Mouse (Mus musculus) ES-E14 (cell line): ENCODE measurements around the gene Calhm3. TPM values are rescaled to one million over a fixed set of nuclear protein-coding genes. Genes with fewer than 3 reads are reported as not detected.

Experiments
- DNase-seq: peaks from one replicate; pipeline ENCODE4 v3.0.0-alpha.2; 2013; ENCODE audit warnings: low read depth, low spot score
- H3K27ac ChIP-seq: 2 replicates; pipeline ENCODE4 v1.5.1; 2012; ENCODE audit warnings: low read depth, mild to moderate bottlenecking, low read length, moderate library complexity, mixed read lengths; ENCODE audit not compliant: poor library complexity, insufficient read depth, severe bottlenecking
- H3K36me3 ChIP-seq: 2 replicates; pipeline ENCODE4 v1.6.1; 2012; ENCODE audit warnings: mild to moderate bottlenecking, low read length, moderate library complexity, mixed read lengths; ENCODE audit not compliant: control insufficient read depth, poor library complexity, insufficient read depth, severe bottlenecking
- H3K4me1 ChIP-seq, 2 experiments: fragments of 150-350 bp in 1 of 2; sonication (generic) in 1 of 2; 2 replicates each; pipeline ENCODE4 v1.6.1; 2012; ENCODE audit warnings: low read length in 2 of 2, mild to moderate bottlenecking in 1 of 2, mixed read lengths in 1 of 2; ENCODE audit not compliant: control insufficient read depth in 2 of 2, insufficient read depth in 2 of 2, poor library complexity in 1 of 2
- H3K4me3 ChIP-seq, 2 experiments: fragments of 150-350 bp in 1 of 2; sonication (generic) in 1 of 2; 2 replicates each; pipeline ENCODE4 v1.5.1; 2012; ENCODE audit warnings: low read length in 2 of 2, low read depth in 1 of 2, mild to moderate bottlenecking in 1 of 2, mixed read lengths in 1 of 2; ENCODE audit not compliant: insufficient read depth in 1 of 2, poor library complexity in 1 of 2, severe bottlenecking in 1 of 2
- H3K9ac ChIP-seq: 2 replicates; pipeline ENCODE4 v1.6.1; 2012; ENCODE audit warnings: low read depth, mild to moderate bottlenecking, low read length, mixed read lengths; ENCODE audit not compliant: poor library complexity, insufficient read depth, severe bottlenecking
- H3K9me3 ChIP-seq: fragments of 150-350 bp; sonication (generic); 2 replicates; pipeline ENCODE4 v1.6.1; 2012; ENCODE audit warnings: low read depth, mild to moderate bottlenecking, low read length; ENCODE audit not compliant: control insufficient read depth, insufficient read depth
- CHD2 ChIP-seq: IDR thresholded peaks from 2 replicates; pipeline ENCODE4 v1.6.1; 2014; ENCODE audit warnings: mild to moderate bottlenecking, low read depth, low read length, inconsistent platforms
- HCFC1 ChIP-seq: IDR thresholded peaks from 2 replicates; pipeline ENCODE4 v1.6.1; 2012; ENCODE audit warnings: low read length, inconsistent platforms, borderline replicate concordance; ENCODE audit not compliant: insufficient read depth
- MAFK ChIP-seq: IDR thresholded peaks from 2 replicates; pipeline ENCODE4 v1.6.1; 2014; ENCODE audit warnings: mild to moderate bottlenecking, low read depth, low read length, inconsistent platforms; ENCODE audit not compliant: insufficient read depth
- ZC3H11A ChIP-seq: IDR thresholded peaks from 2 replicates; pipeline ENCODE4 v1.6.1; 2012; ENCODE audit warnings: low read depth, mild to moderate bottlenecking, inconsistent platforms, low read length, borderline replicate concordance
- ZNF384 ChIP-seq: IDR thresholded peaks from 2 replicates; pipeline ENCODE4 v1.6.1; 2012; ENCODE audit warnings: low read depth, low read length, inconsistent platforms
- in situ Hi-C, 2 experiments: fragments of 600-800 bp; cut with MboI; formaldehyde crosslinking; loops; one replicate each; pipeline ENCODE4 v1.15.1; 2025; ENCODE audit warnings: low sequenced_read_pairs in 2 of 2, inconsistent platforms in 1 of 2; ENCODE audit not compliant: unreplicated experiment in 2 of 2
- total RNA-seq: library from RNA; depleted of rRNA; stranded (reverse); fragments of 300-350 nt; gene quantifications from 2 replicates; pipeline ENCODE4 v1.2.3, GENCODE M21; 2012

Calhm3 gene
- total RNA-seq, 1 experiment = 2.8 TPM

DNA sequence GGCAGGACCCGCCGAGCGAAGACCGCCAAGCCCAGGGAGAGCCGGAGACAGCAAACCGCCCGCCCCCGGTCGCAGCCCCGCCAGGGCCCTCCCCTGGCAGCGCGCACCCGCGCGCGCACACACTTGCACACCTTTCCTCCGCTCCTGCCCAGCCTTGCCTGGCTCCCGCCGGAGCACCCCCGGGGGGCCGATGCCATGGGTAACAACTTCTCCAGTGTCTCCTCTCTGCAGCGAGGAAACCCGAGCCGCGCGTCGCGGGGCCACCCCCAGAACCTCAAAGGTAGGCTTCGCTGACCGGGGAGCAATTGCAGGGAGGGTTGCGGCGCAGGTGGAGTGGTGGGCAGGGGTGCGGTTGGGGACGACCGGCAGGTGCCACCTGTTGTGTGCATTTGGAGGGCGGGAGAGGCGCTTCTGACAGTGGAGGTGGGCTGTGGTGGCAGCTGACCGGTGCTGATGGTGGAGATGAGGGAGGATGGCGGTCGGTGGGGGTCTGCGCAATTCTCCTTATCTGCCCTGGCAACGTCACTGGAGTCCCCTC lies 21.8 kb upstream of the Calhm3 start:
- Histone ChIP-seq H3K27ac (0 out of 2 replicates have a peak overlapping the region, but pooled peaks have one; percentile 61), H3K4me3 (peak overlapping the region; percentile 72 to 96), H3K4me1 (peaks cover 0 to 16% of the 10 kb centered on the region in 2 experiments; a peak in 3 of 4 replicates), H3K36me3 (no peaks in the 10 kb centered on the region), H3K9me3 (no peaks in the 10 kb centered on the region), H3K9ac (peak overlapping the region; percentile 72)
- TF ChIP-seq CHD2 (no peak), HCFC1 (peak; percentile 49; the same call in 1 of the 2 replicates)
- in situ Hi-C loops = no loop called here
- no peak for DNase-seq

DNA sequence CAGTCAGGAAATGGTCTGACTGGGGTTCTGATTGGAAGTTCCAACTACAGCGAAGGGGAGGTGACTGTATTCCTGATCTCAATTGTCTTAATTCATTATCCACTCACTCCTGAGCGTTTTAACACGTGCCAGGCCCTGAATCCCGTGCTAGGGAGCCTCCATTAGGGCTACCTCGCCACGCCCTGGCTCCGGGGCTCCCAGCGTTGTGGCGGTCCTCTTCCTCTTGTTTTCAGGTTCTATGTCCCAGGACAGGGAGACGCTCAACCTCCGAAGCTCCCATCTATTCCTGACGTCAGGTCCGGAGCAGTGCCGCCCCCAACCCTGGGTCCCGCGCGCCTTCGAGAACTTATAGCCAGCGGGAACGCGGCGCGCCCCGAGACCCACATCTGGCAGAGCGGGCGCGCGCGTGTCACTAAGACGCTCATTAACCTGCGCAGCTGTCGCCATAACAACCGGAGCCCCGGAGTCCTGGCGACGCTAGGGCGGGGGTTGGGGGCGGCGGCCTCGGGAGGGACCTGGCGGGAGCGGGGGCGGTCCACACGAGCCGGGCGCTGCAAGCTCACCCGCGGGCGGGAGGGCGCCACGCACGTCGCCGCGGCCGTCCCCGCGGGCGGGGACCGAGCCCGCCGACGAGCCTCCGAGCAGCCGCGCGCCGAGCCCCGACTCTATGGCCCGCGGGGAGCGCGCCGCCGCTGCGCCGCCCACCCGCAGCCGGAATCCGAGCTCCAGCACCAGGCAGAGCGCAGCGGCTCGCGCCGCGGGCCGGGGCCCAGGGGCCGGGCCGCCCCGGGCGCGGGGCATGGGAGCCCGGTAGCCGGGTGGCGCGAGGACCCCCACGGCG lies 21.1 kb upstream of the Calhm3 start, which contains the start of gene Neurl1a:
Neurl1a (plus strand) TSS at position 390 of the 841 bp plus-strand sequence.
- Histone ChIP-seq H3K9me3 (no peaks in the 10 kb centered on the region), H3K27ac (peak within 1 kb of the TSS; percentile 61), H3K4me3 (peak within 1 kb of the TSS; percentile 72 to 96), H3K36me3 (no peaks in the 10 kb centered on the region), H3K9ac (peak within 1 kb of the TSS; percentile 72), H3K4me1 (peaks cover 0 to 10% of the 10 kb centered on the region in 2 experiments; a peak in 2 of 4 replicates)
- peak; percentile 88 for DNase-seq
- no peak for TF ChIP-seq ZC3H11A
- TF ChIP-seq ZNF384 = no peak
- TF ChIP-seq MAFK = no peak
- TF ChIP-seq HCFC1 = no peak
- TF ChIP-seq CHD2 = no peak
- in situ Hi-C loops = no loop called here

DNA sequence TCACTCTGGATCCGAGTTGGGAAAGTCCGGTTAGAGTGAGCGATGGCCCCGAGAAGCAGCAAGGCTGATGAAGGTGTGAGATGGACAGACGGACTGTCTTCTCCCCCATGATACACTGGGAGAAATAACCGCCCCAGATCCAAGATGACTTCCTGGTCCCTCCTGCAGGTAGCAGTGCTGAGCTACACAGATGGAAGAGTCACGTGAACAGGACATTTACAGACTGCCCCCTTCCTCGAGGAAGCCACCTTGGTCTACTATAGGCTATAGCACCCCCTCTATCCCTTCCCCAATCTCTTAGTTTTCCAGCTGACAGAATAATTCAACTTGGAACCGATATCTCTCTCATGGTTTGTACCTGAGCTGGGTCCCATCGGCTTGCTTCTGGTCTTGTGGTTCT lies 20.4 kb upstream of the Calhm3 start:
- Histone ChIP-seq H3K9ac (peak overlapping the region; percentile 72), H3K36me3 (no peaks in the 10 kb centered on the region), H3K4me1 (peaks cover 0 to 12% of the 10 kb centered on the region in 2 experiments; a peak in 2 of 4 replicates), H3K4me3 (peak overlapping the region; percentile 72 to 96), H3K9me3 (no peaks in the 10 kb centered on the region), H3K27ac (peak overlapping the region; percentile 61)
- in situ Hi-C loops = no loop called here
- DNase-seq = peak; percentile 73
- TF ChIP-seq CHD2 = no peak
- TF ChIP-seq MAFK = no peak
- TF ChIP-seq HCFC1 = no peak
- no peak for TF ChIP-seq ZNF384
- TF ChIP-seq ZC3H11A = no peak

DNA sequence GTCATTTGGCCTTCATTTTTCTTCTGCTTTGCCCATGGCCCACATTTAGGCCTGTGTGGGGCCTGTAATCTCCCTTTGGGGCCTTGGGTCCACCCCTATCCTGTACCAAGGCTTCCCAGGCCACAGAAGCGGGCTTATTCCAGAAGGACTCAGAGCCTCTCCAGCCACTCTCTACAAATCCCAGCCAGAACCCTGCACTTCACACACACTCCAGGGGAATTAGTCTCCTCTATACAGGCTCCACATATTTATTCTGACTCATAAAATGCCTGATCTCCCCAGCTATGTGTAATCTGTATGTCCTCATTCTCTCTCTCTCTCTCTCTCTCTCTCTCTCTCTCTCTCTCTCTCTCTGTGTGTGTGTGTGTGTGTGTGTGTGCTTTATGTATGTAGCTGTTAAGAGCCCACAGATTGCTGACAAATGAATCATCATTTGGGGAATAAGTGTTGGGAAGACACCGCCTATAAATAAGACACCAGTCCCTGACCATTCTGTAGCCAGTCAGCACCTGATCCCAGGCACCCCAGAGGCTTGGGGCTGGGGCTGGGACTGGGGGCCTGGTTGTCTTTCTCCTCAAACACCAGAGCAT lies 19.4 kb upstream of the Calhm3 start:
- Histone ChIP-seq H3K27ac (no peak overlapping the region), H3K9ac (no peak overlapping the region), H3K4me3 (no peak overlapping the region), H3K4me1 (peaks cover 0 to 12% of the 10 kb centered on the region in 2 experiments; a peak in 2 of 4 replicates), H3K36me3 (no peaks in the 10 kb centered on the region), H3K9me3 (no peaks in the 10 kb centered on the region)
- in situ Hi-C loops = no loop called here
- no peak for TF ChIP-seq HCFC1
- no peak for TF ChIP-seq ZC3H11A
- TF ChIP-seq CHD2 = no peak
- TF ChIP-seq ZNF384 = no peak
- no peak for TF ChIP-seq MAFK
- no peak for DNase-seq
